Mouse (Mus musculus) ES-Bruce4 (cell line): ENCODE results near the gene Ash1l.

ENCODE experiments used
- CTCF ChIP-seq: IDR thresholded peaks from one replicate; pipeline ENCODE4 v1.8.1; 2011; ENCODE audit warnings: low read depth, low read length
- EP300 ChIP-seq: IDR thresholded peaks from 2 replicates; pipeline ENCODE4 v1.6.1; 2011; ENCODE audit warnings: low read depth, low read length; ENCODE audit not compliant: insufficient read depth
- POLR2A ChIP-seq: IDR thresholded peaks from one replicate; pipeline ENCODE4 v1.8.1; 2011; ENCODE audit warnings: low read length; ENCODE audit not compliant: insufficient read depth

DNA sequence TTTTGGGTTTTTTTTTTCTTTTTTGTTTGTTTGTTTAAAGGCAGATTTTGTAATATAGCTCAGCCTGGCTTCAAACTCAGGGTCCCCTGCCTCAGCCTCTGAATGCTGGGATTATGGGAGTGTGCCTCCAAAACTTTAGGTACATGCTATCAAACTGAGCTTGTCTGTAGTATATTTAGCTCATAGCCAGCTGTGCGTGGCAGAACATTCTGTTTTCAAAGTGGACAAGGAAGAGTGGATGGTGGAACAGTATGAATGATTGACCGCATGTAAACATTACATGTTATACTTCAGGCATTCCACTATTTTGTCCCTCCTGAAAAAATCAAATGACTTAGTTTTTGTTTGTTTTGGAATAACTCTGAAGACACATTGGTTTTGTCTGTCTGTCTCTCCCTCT is 42.4 kb downstream of the Ash1l start:
- TF ChIP-seq POLR2A = no peak
- TF ChIP-seq CTCF = no peak
- no peak for TF ChIP-seq EP300
